ENCODE assay signal across 29 mouse cellular contexts in the genomic region with DNA sequence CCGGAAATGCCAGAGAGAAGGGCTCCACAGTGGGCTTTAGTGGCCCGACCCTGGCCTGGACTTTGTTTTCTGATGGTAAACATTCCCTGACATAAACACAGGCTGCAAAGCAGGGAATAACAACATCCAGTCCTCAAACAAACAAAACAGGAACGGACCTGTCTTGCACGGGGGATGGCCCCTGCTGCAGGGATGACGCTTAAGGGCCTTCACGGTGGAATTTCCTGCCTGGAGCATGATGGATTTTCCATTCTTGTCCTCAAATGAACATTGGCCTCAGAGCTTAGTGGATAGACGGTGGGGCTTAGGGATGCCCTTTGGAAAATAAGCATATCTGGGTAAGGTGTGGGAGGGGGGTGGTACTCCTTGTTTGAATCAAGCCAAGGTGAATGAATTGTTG. TPM values are rescaled to one million over a fixed set of nuclear protein-coding genes. Genes with fewer than 3 reads are reported as not detected.
DNase-seq lines count a peak whose midpoint lies in the region; ATAC-seq and TF ChIP-seq lines count a peak whose summit lies in the region.
"Had no signal": no experiment of that assay in that cellular context is flagged by ENCODE, and none has a peak within 500 bp of the region (broad histone marks: within the 10 kb centered on the region; RNA-seq: fewer than 3 reads in every experiment).

No protein-coding gene starts in this region.

- no peak overlapping the region for H3K4me3 ChIP-seq in kidney, adult 2 months (ENCODE audit: insufficient read depth, low read depth, low read length)
- no peak overlapping the region for H3K4me3 ChIP-seq in kidney, embryonic 16.5 days (ENCODE audit: low read length)
- H3K4me3 ChIP-seq: embryonic facial prominence, embryonic 12.5 days; embryonic facial prominence, embryonic 15.5 days; heart, embryonic 15.5 days had no signal

- no peaks in the 10 kb centered on the region for H3K9me3 ChIP-seq in kidney, embryonic 16.5 days (ENCODE audit: low read length)
- H3K9me3 ChIP-seq: embryonic facial prominence, embryonic 12.5 days; embryonic facial prominence, embryonic 15.5 days; G1E; heart, embryonic 15.5 days had no signal

- no peaks in the 10 kb centered on the region for H3K4me1 ChIP-seq in kidney, adult 2 months (ENCODE audit: control insufficient read depth, insufficient read depth, low read length)
- no peaks in the 10 kb centered on the region for H3K4me1 ChIP-seq in kidney, embryonic 16.5 days (ENCODE audit: insufficient read depth, low read length)
- H3K4me1 ChIP-seq: embryonic facial prominence, embryonic 12.5 days; embryonic facial prominence, embryonic 15.5 days; heart, embryonic 15.5 days had no signal

- intact Hi-C loops in heart, postnatal 14 days (cut with DNase I): no loop called here

- no peak overlapping the region for H3K27ac ChIP-seq in kidney, adult 2 months (ENCODE audit: insufficient read depth, low read depth, low read length)
- H3K27ac ChIP-seq in kidney, embryonic 16.5 days (ENCODE audit: low read length): no peak overlapping the region
- H3K27ac ChIP-seq: embryonic facial prominence, embryonic 12.5 days; embryonic facial prominence, embryonic 15.5 days; heart, embryonic 15.5 days; hindbrain, embryonic 14.5 days; hindbrain, postnatal 0 days had no signal

- H3K36me3 ChIP-seq in kidney, adult 2 months (ENCODE audit: control insufficient read depth, insufficient read depth, low read length): no peaks in the 10 kb centered on the region
- H3K36me3 ChIP-seq in kidney, embryonic 16.5 days (ENCODE audit: insufficient read depth, low read length): no peaks in the 10 kb centered on the region
- H3K36me3 ChIP-seq: embryonic facial prominence, embryonic 12.5 days; embryonic facial prominence, embryonic 15.5 days; G1E; heart, embryonic 15.5 days had no signal

- TF ChIP-seq POLR2A in kidney, adult 2 months (IDR thresholded peaks at IDR 0.05; ENCODE audit: low read depth, low read length): no peak

- ATAC-seq in kidney, embryonic 16.5 days (ENCODE audit: low FRiP score, low TSS enrichment): no peak
- ATAC-seq: forebrain, embryonic 14.5 days; forebrain, postnatal 0 days; hindbrain, postnatal 0 days; inflammation-experienced regulatory T-cells, adult 6 months; intestine, embryonic 16.5 days; Patski had no signal

- 67% methylated on average over 7 of the region's 7 CpGs for WGBS in kidney, adult 2 months
- WGBS in kidney, embryonic 16.5 days: 74% methylated on average over 7 of the region's 7 CpGs

- peak; percentile 93 for DNase-seq in heart, adult 11 months
- DNase-seq in heart, postnatal 14 days: no peak
- DNase-seq in kidney, adult 2 months: peak; percentile 17
- peak; percentile 5 for DNase-seq in lung, postnatal 10 days
- DNase-seq in lung, postnatal 25 days (ENCODE audit: low spot score): no peak
- DNase-seq: adrenal gland, postnatal 10 days; adrenal gland, postnatal 36 days; B cell, adult 2 months; cerebellum, adult 11 months; cerebellum, adult 2 months; cerebellum, adult 9-11 months; cerebellum, postnatal 25 days; forebrain, postnatal 0 days; gastrocnemius, postnatal 36 days; heart, postnatal 10 days; heart, postnatal 4 days had no signal

- no peak for TF ChIP-seq CTCF in kidney, adult 2 months (conservative IDR thresholded peaks at IDR 0.05; ENCODE audit: insufficient read depth, insufficient read length, low read depth, low read length)

- no peaks in the 10 kb centered on the region for H3K27me3 ChIP-seq in kidney, adult 2 months (replicated peaks; ENCODE audit: control insufficient read depth, insufficient read depth, low read length)
- no peaks in the 10 kb centered on the region for H3K27me3 ChIP-seq in kidney, embryonic 16.5 days (ENCODE audit: insufficient read depth, low read length)
- H3K27me3 ChIP-seq: CH12.LX; embryonic facial prominence, embryonic 12.5 days; embryonic facial prominence, embryonic 15.5 days; heart, embryonic 15.5 days had no signal

- no peak overlapping the region for H3K9ac ChIP-seq in kidney, embryonic 16.5 days (replicated peaks; ENCODE audit: low read length)
- H3K9ac ChIP-seq: embryonic facial prominence, embryonic 12.5 days; embryonic facial prominence, embryonic 15.5 days; forebrain, postnatal 0 days; heart, embryonic 15.5 days; hindbrain, embryonic 14.5 days had no signal

- H3K4me2 ChIP-seq in kidney, embryonic 16.5 days (replicated peaks; ENCODE audit: low read depth, low read length): no peak overlapping the region
- H3K4me2 ChIP-seq: embryonic facial prominence, embryonic 12.5 days; embryonic facial prominence, embryonic 15.5 days; heart, embryonic 11.5 days; heart, embryonic 15.5 days; hindbrain, embryonic 14.5 days had no signal

RNA-seq across cellular contexts. Expression of a gene that starts 33.5 kb away (rescaled TPM):
- 10 to 100 TPM; 13.2 to 20.6 TPM for total RNA-seq in heart, postnatal 14 days (2021)
- polyA plus RNA-seq in kidney, adult 2 months (2012; rRNA removed): 8.1 and 10.8 TPM in 2 replicates
- polyA plus RNA-seq in kidney, embryonic 16.5 days (2015; fragmentation: Nextera tagmentation; extraction: Ambion mirVana): 6.2 and 7.1 TPM in 2 replicates

Comparison
In these comparisons a context has a peak if more than half of its experiments do, and no peak if none do; other contexts are left out.
1. DNase-seq: peak in heart, adult 11 months (single experiment), kidney, adult 2 months (single experiment) and lung, postnatal 10 days (single experiment); none in heart, postnatal 14 days (0 of 2) and lung, postnatal 25 days (single experiment).